Mouse (Mus musculus): ENCODE measurements at regions not wholly inside any gene's neighbourhood (a gene's known extent, or its start where the extent isn't known, plus 50 kb on each side); places are given as distances from the start of the nearest gene placed in this dataset.

DNA sequence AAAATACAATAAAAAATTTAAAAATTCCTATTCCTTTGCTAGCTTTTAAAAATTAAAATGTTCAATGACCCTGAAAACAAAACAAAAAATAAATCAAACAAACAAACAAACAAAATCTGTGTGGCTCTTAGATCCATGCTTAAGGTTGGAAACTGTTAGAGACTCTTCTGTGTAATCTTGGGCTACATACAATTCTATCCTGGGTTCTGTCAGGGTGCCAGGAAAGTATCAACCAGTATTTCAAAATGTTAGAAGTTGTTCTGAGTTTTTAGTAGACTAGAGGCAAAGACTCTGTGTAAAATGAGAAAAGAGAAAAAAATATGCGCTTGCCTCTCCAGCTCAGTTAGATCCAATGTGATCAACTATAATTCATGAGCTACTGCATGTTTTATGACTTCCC lies 91.0 kb downstream of the Kcne4 start:
- no peak for TF ChIP-seq CTCF (IDR thresholded peaks at IDR 0.05; ENCODE audit: low read depth)
- no peak overlapping the region for H3K4me2 ChIP-seq (ENCODE audit: low read depth, low read length)
- DNase-seq (ENCODE audit: low spot score) (no peak), ATAC-seq (no peak)
- H3K4me3 ChIP-seq (ENCODE audit: low read length): no peak overlapping the region
- H3K4me1 ChIP-seq (ENCODE audit: insufficient read depth, low read length): no peaks in the 10 kb centered on the region
- no peak overlapping the region for H3K9ac ChIP-seq (replicated peaks; ENCODE audit: low read length)
- no peaks in the 10 kb centered on the region for H3K27me3 ChIP-seq (ENCODE audit: insufficient read depth, low read length)
- 84% methylated on average over 1 of the region's 1 CpGs for WGBS
- no peaks in the 10 kb centered on the region for H3K36me3 ChIP-seq (ENCODE audit: insufficient read depth, low read length)
- no peak overlapping the region for H3K27ac ChIP-seq
- no peaks in the 10 kb centered on the region for H3K9me3 ChIP-seq (ENCODE audit: low read length)

DNA sequence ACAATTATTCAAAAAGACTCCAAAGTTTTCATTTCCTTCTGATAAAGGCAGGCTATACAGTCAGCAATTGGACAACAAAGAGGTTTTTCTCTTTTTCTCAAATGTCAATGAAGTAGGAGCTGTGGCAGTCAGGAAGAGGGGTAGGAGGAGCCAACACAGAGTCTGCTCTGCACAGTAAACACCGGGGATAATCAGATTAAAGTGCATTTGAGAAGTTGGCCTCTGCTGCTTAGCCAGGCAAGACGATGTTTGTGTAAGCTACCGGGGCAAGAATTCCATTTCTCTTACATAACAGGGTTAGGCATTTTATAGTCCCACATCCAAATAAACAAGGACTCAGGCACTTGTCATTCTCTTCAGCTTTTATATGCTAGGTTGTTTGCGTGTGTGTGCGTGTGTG lies 91.4 kb downstream of the Kcne4 start:
- H3K4me2 ChIP-seq (ENCODE audit: low read depth, low read length): no peak overlapping the region
- 42% methylated on average over 5 of the region's 5 CpGs for WGBS
- ATAC-seq (no peak; the same call in 1 of the 2 replicates), DNase-seq (ENCODE audit: low spot score) (no peak)
- no peaks in the 10 kb centered on the region for H3K36me3 ChIP-seq (ENCODE audit: insufficient read depth, low read length)
- no peaks in the 10 kb centered on the region for H3K4me1 ChIP-seq (ENCODE audit: insufficient read depth, low read length)
- H3K4me3 ChIP-seq (ENCODE audit: low read length): no peak overlapping the region
- H3K9ac ChIP-seq (replicated peaks; ENCODE audit: low read length): no peak overlapping the region
- H3K27ac ChIP-seq: no peak overlapping the region
- no peak for TF ChIP-seq CTCF (IDR thresholded peaks at IDR 0.05; ENCODE audit: low read depth)
- H3K27me3 ChIP-seq (ENCODE audit: insufficient read depth, low read length): no peaks in the 10 kb centered on the region
- no peaks in the 10 kb centered on the region for H3K9me3 ChIP-seq (ENCODE audit: low read length)

DNA sequence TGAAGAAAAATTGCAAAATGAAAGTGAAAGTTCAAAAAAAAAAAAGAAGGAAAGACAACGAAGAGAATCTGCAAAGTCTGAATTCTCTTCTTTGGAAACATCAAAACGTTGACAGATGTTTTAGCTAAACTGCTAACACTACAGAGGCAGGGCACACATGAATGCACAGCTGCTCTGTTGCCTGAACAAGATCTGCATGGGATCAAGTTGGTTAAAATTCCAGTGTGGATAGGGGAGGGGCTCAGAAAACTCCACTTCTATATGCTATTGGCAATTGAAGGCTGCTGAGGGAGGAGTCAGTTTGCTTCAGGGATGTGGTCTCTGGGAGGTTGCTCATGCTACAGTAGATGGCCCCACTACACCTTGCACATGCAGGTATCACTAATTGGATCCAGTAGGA lies 97.2 kb downstream of the Kcne4 start:
- no peak for TF ChIP-seq CTCF (IDR thresholded peaks at IDR 0.05; ENCODE audit: low read depth)
- no peak for ATAC-seq
- H3K4me3 ChIP-seq (ENCODE audit: low read length): no peak overlapping the region
- no peak overlapping the region for H3K9ac ChIP-seq (replicated peaks; ENCODE audit: low read length)
- no peak overlapping the region for H3K27ac ChIP-seq
- no peaks in the 10 kb centered on the region for H3K36me3 ChIP-seq (ENCODE audit: insufficient read depth, low read length)
- 50% methylated on average over 2 of the region's 2 CpGs for WGBS
- no peaks in the 10 kb centered on the region for H3K4me1 ChIP-seq (ENCODE audit: insufficient read depth, low read length)
- H3K4me2 ChIP-seq (ENCODE audit: low read depth, low read length): no peak overlapping the region
- no peaks in the 10 kb centered on the region for H3K27me3 ChIP-seq (ENCODE audit: insufficient read depth, low read length)
- no peak for DNase-seq (ENCODE audit: low spot score)
- H3K9me3 ChIP-seq (ENCODE audit: low read length): no peaks in the 10 kb centered on the region

- no peak overlapping the region for H3K9ac ChIP-seq (replicated peaks; ENCODE audit: low read length)
- 44% methylated on average over 1 of the region's 1 CpGs for WGBS
- H3K27me3 ChIP-seq (ENCODE audit: insufficient read depth, low read length): no peaks in the 10 kb centered on the region
- no peak for TF ChIP-seq CTCF (IDR thresholded peaks at IDR 0.05; ENCODE audit: low read depth)
- H3K4me1 ChIP-seq (ENCODE audit: insufficient read depth, low read length): no peaks in the 10 kb centered on the region
- ATAC-seq (no peak), DNase-seq (ENCODE audit: low spot score) (no peak)
- no peak overlapping the region for H3K27ac ChIP-seq
- H3K9me3 ChIP-seq (ENCODE audit: low read length): no peaks in the 10 kb centered on the region
- H3K36me3 ChIP-seq (ENCODE audit: insufficient read depth, low read length): no peaks in the 10 kb centered on the region
- no peak overlapping the region for H3K4me3 ChIP-seq (ENCODE audit: low read length)
- H3K4me2 ChIP-seq (ENCODE audit: low read depth, low read length): no peak overlapping the region
Measured at GRCm38 (mm10) chr1:78919863-78920262, 103.3 kb downstream of the Kcne4 start.

- H3K9me3 ChIP-seq (ENCODE audit: low read length): no peaks in the 10 kb centered on the region
- DNase-seq (ENCODE audit: low spot score) (no peak), ATAC-seq (no peak)
- H3K9ac ChIP-seq (replicated peaks; ENCODE audit: low read length): no peak overlapping the region
- no peak for TF ChIP-seq CTCF (IDR thresholded peaks at IDR 0.05; ENCODE audit: low read depth)
- no peaks in the 10 kb centered on the region for H3K36me3 ChIP-seq (ENCODE audit: insufficient read depth, low read length)
- no peaks in the 10 kb centered on the region for H3K27me3 ChIP-seq (ENCODE audit: insufficient read depth, low read length)
- 83% methylated on average over 1 of the region's 1 CpGs for WGBS
- no peak overlapping the region for H3K4me2 ChIP-seq (ENCODE audit: low read depth, low read length)
- no peak overlapping the region for H3K27ac ChIP-seq
- no peak overlapping the region for H3K4me3 ChIP-seq (ENCODE audit: low read length)
- no peaks in the 10 kb centered on the region for H3K4me1 ChIP-seq (ENCODE audit: insufficient read depth, low read length)
Measured at GRCm38 (mm10) chr1:78929975-78930374, 113.4 kb downstream of the Kcne4 start.

- no peaks in the 10 kb centered on the region for H3K4me1 ChIP-seq (ENCODE audit: insufficient read depth, low read length)
- H3K9me3 ChIP-seq (ENCODE audit: low read length): no peaks in the 10 kb centered on the region
- no peak overlapping the region for H3K4me2 ChIP-seq (ENCODE audit: low read depth, low read length)
- TF ChIP-seq CTCF (IDR thresholded peaks at IDR 0.05; ENCODE audit: low read depth): no peak
- DNase-seq (ENCODE audit: low spot score) (no peak), ATAC-seq (no peak)
- no peak overlapping the region for H3K27ac ChIP-seq
- H3K36me3 ChIP-seq (ENCODE audit: insufficient read depth, low read length): no peaks in the 10 kb centered on the region
- H3K27me3 ChIP-seq (ENCODE audit: insufficient read depth, low read length): no peaks in the 10 kb centered on the region
- no peak overlapping the region for H3K4me3 ChIP-seq (ENCODE audit: low read length)
- no peak overlapping the region for H3K9ac ChIP-seq (replicated peaks; ENCODE audit: low read length)
Measured at GRCm38 (mm10) chr1:78939871-78940270, 123.3 kb downstream of the Kcne4 start.

DNA sequence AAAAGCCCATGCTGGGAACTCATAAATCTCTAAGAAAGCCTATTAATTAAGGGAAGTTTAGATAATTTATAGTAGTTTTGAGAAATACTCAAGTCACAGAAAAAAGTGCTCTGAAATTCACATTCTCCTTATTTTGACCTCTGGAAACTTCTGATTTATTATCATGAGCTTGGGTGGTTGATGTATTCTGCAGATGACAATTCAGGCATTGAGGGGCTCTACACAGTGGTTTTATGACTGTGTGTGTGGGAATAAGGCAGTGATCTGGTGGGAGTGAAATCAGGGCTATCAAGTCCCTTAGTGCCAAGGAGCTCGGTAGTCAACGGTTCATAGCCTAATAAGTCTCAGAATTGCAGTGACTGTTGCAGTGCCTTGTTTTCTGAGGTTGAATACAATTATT lies 129.0 kb downstream of the Kcne4 start:
- no peak for TF ChIP-seq CTCF (IDR thresholded peaks at IDR 0.05; ENCODE audit: low read depth)
- ATAC-seq (no peak), DNase-seq (ENCODE audit: low spot score) (no peak)
- H3K36me3 ChIP-seq (ENCODE audit: insufficient read depth, low read length): no peaks in the 10 kb centered on the region
- H3K4me3 ChIP-seq (ENCODE audit: low read length): no peak overlapping the region
- no peak overlapping the region for H3K27ac ChIP-seq
- H3K9me3 ChIP-seq (ENCODE audit: low read length): no peaks in the 10 kb centered on the region
- H3K4me2 ChIP-seq (ENCODE audit: low read depth, low read length): no peak overlapping the region
- no peaks in the 10 kb centered on the region for H3K4me1 ChIP-seq (ENCODE audit: insufficient read depth, low read length)
- WGBS: 87% methylated on average over 2 of the region's 2 CpGs
- no peak overlapping the region for H3K9ac ChIP-seq (replicated peaks; ENCODE audit: low read length)
- H3K27me3 ChIP-seq (ENCODE audit: insufficient read depth, low read length): no peaks in the 10 kb centered on the region

All from hindbrain, postnatal 0 days (tissue).